Mouse (Mus musculus): ENCODE measurements at regions not wholly inside any gene's neighbourhood (a gene's known extent, or its start where the extent isn't known, plus 50 kb on each side); places are given as distances from the start of the nearest gene placed in this dataset.
"Not testable (repeated sequence)": the region's sequence is repeated elsewhere in the genome, so short reads cannot be mapped to it uniquely, and the experiment has no call there.

DNA sequence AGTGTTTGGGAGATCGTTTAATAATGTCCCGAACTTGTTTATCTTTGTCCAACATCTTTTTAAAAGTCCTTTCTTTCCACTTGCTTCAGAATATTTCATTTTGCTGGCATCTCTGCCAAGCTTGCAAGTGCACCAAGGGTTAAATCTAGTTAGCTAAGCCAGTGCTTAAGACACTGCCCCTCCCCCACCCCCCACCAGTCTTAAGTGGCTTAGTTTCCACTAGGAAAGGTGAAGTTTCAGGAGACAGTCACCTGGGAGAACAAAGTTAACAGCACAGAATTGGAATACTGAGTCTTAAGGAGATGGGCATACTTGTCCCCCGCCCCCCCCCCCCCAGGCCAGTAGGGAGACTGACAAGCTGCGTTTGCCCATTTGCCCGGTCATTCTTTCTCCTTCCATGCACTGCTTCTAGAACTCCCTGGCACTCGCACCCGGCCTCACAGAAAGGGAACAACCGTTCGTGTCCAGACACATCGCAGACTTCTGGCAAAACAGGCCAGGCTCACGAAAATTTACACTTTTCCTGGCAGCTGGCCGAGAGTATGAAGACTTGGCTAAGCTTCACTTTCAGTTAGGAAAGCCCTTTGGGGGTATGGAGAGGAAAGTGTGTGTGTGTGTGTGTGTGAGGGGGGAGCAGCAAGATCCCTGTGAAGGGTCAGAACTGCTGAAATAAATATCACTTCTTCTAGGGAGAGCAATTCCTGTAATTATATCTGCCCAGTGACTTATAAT, 219.2 kb downstream of the Bcl11a start:
- DNase-seq, result no peak

DNA sequence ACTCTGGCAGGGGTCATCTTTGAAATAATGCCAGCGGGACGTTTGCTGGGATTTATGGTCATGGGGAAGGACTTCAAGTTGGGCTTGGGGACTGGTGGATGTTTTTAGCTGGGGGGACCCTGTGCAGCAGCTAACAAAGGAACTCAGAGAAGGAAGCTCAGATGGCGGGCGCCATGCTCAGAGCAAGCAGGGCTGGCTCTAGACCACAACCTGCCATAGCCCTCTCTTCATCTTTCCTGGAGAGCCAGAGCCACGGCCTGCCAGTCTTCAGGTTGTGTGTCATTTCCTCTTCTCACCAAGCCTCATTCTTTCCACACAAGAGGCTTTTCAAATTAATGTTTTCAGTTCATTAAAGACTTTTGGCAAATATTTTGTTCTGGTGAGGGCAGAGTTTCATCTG, 219.9 kb downstream of the Bcl11a start:
- DNase-seq, result no peak

DNA sequence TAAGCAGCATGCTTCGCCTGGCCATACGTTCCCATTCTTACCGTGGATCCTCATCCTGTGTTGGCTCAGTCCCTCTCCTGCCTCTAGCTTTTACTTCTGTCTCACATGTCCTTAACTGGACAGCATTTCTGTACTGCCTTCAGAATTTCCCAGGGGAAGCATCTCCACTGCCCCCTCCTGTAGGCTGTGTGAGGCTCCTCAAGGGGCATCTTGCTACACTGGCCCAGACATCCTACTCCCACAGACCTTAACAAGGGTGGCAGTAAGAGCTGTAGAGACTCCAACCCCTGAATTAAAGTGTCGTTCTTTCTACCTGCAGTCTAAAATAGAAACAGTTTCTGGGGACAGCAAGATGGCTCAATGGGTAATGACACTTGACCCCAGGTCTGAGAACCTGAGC, 222.5 kb downstream of the Bcl11a start:
- DNase-seq, result no peak

DNA sequence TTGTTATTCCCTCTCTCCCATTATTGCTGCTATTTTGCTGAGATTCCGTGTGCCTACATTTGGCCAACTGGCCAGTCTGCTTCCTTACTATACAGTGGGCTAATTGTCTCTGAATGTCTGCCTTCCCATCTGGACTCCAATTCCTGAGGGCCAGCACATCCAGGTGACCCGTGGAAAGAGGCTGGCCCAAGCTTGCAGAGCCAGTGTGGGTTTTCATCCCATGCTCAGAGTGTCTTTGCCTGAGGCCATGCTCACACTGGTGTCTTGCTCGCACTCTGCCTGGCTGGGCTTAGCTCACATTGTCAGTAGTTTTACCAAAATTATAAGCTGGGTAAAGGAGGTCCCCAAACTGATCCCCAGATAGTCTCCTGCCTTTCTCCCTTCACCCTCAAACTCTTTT, 223.3 kb downstream of the Bcl11a start:
- no peak for DNase-seq

DNA sequence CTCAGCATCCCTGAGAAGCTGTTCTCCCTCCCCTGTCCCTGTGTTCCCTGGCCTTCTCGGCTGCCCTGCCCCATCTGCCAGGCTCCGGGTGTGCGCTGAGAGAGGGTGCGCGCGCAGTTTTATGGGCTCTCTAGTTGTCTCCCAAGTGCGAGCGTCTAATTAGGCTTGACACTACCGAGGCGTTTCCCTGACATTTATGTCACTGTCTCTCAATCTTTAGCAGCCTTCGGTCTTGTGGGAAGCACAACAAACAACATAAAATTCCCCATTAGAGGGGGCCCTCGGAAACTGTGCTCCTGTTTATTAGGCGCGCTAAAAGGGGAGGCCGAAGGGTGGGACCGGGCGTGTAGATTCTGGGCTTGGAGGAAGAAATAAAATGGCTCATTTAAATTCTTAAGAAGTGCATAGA, 227.3 kb downstream of the Bcl11a start:
- no peak for DNase-seq

DNA sequence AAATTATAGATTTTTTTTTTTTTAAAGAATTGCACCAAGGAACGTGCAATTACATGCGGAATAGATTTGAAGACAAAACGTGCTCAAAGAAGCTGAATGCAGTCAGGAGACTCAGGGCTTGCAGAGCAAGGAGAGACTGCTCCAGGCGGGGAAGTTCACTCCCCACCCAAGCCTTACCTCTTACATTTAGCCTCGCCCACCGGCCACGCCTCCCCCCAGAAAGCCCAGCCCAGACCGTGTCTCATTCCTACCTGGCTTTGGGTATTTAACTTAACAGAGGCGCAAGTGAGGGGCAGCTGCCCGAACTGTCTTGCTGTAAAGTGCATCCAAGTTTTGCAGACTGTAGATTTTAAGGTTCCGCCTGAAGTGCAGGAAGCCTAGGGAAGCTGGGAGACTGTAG, 227.8 kb downstream of the Bcl11a start:
- no peak for DNase-seq

DNA sequence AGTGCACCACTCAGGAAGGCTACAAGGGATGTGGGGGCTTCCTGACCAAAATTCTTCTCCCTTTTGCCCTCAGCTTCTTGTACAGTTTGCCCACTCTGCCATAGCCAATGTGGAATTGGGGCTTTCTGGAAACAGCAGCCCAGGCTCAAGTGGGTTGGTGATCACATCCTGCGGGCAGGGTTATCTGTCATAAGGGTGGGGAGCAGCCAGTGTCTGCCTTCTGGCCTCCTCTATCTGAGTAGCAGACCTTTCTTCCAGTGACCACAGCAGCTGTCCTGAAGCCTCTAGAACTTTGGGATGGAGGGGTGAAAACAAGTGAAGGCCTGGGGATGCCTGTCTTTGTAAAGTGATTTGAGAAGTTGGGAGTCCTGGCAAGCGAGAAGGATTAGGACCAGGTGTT, 228.2 kb downstream of the Bcl11a start:
- DNase-seq, result no peak

DNA sequence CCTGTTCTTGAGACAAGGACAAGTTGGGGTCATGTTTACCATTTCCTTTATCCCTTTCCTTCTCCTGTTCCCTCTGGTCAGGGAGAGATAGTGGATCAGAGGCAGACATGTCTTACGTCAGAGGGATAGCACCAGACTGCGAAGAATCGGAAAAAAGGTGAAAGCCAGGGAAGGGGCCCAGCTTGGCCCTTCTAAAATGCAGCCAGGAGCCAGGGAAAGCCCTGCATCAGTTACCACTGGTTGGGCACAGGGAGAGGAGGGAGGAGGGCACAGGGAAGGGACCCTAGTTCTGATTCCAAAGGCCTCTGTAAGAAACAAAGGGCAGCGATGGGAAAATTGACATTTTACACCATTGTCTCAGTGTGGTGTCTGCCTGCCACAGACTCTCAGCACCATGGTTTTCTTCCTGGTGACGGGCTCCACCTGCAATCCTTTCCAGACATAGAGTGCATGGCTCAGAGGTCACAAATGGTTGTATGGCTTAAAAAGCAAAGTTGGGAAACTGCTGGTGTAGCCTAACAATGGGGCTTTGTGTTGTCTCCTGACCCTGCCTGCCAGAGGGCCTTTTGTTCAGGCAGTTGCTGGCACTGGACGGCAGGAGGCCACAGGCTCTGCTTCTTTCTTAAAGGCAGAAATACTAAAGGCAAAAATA, 229.9 kb downstream of the Bcl11a start:
- no peak for DNase-seq

DNA sequence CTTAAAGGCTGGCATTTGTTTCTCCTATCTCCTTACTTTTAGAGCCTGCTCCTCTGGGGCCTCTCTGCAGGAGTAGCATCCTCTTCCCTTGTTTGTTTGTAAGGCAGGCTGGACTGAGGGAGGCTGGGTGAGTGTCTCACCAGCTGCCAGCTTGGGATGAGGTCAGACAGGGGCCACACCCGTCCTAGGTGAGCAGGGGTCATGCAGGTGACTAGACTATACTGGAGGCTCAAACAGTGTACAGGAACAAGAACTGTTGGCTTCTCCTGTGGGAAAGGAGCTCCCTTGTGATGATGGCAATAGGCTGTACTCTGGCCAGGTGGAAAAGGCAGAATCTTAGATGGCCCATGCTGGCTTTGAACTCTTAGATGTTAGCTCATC, 230.4 kb downstream of the Bcl11a start:
- no peak for DNase-seq

DNA sequence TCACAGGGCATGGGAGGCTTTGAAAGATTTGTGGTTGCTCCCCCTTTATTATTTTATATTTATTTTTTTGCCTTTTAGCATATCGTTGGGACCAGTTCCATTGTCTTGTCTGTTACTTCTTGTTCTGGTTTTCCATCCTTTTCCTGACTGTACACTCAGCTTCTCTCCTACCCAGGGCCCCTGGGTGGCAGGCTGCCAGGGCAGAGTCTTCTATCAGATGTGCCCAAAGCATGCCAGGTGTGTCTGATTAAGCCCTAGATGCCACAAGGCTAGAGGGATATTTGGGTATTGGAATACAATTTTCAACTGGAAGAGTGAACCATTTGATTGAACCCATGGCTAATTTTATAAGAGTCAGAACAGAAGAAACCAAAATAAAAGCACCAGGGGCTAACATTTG, 236.2 kb downstream of the Bcl11a start:
- no peak for DNase-seq

DNA sequence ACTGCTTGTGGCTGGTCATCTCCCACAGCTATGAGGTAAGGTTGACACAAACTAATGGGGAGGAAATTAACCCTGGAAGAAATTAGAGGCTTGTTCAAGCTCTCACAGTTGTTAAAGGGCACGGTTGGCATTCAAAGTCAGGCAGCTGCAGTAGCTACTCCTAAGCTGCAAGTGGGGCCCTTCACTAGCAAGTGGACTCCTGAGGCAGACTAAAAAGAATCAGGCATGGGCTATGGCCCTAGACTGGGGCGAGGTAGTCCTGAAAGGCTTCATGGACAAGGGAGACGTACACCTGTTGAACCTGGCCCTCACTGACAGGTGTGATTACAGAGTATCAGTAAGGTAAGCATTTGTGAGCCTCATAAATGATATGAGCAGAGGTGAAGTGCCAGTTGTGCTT, 237.7 kb downstream of the Bcl11a start:
- DNase-seq, result no peak

DNA sequence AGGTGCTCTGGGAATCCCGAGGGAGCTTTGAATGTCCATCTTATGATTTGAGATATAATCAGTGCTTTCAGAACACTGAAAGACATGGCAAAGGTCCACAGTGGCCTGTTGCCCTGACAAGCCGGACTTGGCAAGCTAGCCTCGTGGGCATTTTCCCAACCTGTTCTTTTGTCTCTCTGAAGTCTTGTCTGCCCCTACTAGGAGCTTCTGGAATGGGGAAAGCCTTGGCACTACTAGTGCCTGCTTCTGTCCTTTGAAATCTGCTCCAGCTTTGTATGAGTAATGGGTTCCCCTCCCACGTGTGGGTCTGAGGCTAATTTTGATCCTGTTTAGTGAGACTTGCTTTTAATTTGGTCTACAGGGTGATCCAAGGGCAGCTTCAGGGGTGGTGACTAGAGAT, 238.3 kb downstream of the Bcl11a start:
- no peak for DNase-seq

DNA sequence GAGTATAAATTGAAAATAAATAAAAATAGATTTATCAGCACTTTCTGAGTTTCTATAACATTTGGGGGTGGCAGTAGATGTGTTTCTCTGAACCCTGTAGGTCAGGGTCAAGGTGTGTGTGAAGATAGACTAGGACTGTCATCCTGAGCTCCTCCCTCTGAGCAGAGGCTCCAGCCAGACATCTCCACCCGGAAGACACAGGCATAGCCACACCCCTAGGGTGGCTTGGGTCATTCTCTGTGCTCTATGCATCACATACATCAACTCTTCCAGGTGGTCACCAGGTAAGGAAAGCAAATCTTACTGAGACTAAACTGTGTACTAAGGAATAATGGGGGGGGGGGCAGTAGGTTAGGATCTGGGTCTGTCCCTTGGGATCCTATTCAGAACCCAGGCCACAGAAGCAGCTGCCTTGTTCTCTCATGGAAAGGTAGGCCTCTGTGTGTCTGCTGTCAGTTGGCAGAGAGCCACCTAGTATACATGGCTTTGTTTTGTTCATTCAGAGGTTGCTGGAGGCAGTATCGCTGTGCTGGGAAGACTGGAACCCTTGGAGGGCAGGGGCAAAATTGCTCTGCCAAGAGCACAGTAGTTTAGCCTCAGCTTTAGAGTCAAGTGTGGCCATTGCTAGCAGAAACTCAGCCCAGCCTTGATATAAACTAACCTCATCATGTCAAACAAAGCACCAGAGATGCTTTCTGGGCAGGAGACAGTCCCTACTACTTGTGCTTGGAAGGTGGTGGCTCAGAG, 240.3 kb downstream of the Bcl11a start:
- no peak for DNase-seq

DNA sequence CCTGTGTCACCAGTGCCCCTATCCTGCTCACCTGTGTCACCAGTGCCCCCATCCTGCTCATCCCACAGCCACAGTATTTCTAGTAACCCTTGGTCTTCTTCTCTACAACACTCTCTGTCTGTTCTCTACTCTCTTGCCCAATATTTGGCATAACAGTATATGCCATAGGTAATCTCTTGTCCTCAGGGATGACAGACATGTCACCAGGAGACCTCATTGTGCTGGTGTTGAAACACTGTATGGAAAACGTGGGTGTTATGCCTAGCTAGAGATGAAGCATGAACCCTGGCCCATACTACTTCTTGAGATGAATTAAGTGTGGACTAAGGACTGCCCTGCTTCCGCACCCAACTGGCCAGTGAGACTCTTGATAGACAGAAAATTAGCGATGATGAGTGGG, 241.4 kb downstream of the Bcl11a start:
- DNase-seq, result no peak

DNA sequence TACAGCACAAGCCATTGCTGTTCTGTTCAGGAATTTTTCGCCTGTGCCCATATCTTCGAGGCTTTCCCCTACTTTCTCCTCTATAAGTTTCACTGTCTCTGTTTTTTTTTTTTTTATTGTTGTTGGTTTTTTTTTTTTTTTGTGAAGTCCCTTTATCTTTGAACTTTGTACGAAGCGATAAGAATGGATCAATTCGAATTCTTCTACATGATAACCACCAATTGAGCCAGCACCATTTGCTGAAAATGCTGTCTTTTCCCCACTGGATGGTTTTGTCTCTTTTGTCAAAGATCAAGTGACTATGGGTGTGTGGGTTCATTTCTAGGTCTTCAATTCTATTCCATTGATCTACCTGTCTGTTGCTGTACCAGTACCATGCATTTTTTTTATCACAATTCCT, 244.6 kb downstream of the Bcl11a start:
- not testable (repeated sequence) for DNase-seq

DNA sequence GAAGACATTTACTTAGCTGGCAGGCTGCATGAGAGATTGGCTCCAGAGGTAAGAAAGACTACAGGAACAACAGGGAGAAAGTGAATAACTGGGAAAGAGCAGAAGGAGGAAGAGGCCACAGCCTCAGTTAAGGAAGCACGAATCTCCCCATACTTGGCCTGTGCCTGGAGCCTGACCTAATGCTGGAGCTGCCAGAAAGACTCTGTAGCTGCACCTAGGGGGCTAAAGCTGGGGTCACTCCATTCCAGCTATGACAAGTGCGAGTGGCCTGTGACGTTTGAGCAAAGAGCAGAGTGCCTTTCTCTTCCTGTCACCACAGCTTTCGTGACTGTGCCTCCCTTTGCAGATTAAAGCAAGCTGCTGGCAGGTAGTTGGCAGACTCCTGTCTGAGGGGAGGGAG, 250.6 kb downstream of the Bcl11a start:
- DNase-seq, result no peak

DNA sequence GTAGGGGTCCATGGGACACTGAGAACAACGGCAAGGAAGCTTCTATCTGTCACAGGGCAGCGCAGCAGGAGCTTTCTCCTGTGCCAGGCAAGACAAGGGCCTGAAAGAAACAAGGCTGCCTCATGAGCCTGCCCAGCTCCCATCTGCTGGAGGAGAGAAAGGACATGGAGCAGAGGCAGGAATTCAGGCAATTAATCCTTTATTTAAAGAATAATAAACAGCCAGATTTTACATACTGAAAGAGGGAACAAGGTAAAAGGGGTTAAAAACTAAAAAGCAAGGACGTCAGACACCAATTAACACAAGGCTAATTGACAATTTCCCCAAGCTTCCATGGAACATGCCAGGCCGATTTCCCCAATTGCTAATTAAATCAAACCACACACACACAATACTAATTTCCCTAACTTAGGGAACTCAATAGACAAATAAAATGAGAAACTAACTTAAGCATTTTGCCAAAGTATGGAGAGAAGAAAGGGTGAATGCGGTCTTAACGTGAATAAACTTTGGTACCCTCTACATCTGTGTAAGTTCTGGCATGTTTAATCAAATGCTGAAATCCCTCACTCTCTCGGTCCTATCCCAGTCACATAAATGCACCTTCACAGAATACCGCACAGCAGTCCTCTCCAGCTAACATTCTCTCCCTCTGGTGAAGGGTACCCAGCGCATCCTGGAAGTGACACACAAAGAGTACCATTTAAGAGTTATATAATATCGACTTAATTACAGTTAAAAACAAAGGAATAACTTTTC, 252.7 kb downstream of the Bcl11a start:
- no peak for DNase-seq

DNA sequence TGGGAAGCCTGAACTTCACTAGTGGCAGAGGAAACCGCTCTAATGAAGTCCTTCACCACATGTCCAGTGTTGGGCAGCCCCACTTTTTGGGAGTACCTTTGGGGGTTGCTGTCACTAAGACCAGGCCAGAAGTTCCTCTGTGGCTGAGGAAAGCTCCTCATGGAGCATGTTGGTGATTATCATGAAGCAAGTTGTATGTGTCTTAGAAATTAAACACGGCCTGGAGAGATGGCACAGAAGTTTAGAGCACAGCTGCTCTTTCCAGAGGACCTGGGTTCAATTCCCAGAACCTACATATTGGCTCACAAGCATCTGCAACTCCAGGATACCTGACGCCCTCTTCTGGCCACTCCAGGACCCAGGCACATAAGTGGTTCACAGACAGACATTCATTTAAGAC, 254.4 kb downstream of the Bcl11a start:
- DNase-seq, result no peak

DNA sequence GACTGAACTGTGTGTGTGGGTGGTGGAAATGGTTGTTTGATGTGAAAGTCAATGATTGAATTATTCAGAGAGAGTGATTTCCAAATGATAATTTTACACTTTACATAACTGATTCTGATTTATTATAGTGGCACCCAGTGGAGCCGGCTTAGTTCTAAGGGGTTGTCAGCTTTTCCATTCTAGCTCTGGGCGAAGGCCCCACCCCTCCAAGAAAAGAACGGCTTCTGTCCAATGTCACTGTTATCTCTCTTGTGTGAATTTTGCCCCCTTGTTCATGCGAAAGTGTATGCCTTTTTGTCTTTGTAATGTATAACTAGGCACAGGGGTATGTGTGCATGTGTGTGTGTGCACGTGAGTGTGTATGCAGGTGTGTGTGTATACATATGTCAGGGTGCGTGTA, 255.3 kb downstream of the Bcl11a start:
- no peak for DNase-seq

DNA sequence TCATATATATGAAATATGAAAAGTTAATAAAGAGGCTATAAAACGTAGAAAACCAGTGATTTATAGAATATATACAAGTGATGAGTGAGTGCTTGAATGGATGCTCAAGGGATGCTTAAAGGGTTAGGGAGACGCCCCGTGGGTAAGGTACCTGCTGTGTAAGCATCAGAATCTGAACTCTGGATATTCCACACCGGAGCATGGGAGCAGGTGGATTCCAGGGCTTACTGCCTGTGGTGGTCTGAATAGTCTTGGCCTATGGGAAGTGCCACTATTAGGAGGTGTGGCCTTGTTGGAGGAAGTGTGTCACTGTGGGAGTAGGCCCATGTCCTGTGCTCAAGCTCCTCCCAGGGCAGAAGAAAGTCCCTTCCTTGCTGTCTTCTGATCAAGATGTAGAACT, 257.4 kb downstream of the Bcl11a start:
- DNase-seq, result no peak

DNA sequence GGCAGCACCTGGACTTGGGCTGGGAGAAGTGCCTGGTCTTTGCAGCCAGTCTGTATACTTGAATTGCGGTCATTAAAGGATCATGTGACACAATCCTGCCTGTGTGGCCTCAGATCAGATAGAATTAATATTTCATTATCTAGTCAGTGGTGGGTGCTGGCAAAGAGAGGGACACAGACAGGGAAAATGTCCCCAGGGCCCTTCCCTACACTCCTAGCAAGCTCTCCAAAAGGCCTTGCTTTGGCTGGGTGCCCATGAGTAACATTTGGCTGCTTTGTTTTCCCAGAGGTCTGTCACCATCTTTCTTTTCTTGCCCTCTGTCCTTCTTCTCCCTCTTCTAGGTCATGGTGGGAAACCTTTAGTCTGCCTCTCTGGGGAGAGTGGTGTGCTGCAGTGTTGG, 260.3 kb downstream of the Bcl11a start:
- DNase-seq, result peak; percentile 38

DNA sequence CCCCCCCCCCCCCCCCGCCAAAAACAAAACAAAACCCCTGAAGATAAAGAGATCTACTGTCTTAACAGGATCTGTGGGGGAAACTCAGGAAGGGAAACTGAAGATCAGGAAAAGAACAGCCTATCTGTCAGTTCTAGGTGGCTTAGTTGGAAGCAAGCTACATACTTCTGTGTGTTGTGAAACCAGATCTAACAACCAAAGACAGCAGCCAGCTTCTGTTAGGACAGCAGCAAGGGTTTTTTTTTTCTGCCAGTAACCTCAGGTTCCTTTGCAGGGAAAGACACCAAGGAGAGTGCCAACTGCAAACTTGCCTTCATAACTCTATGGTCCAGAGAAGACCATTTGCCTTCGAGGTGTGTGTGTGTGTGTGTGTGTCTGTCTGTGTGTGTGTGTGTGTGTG, 261.2 kb downstream of the Bcl11a start:
- DNase-seq, result no peak

DNA sequence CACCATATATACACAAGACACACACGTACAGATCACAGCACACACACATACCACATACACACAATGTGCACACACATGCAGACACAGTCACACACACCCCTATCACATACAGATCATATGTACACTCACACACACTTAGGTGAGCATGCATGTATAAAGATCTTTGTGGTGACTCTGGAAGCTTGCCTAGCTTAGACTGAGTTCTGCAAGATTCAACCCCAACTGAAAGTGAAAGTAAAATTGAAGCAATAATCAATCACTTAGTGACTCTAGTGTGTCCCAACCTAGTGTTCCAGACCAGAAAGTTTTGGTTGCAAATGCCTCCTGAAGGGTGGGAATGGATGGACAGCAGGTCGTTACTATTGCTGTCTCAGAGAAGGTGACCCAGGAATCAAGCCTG, 262.8 kb downstream of the Bcl11a start:
- DNase-seq, result no peak
